Mouse (Mus musculus) gastrocnemius, adult 2 months (tissue): ENCODE data around the gene Khdc4. TPM values are rescaled to one million over a fixed set of nuclear protein-coding genes. Genes with fewer than 3 reads are reported as not detected.

Source experiments
- DNase-seq: peaks from one replicate; pipeline ENCODE4 v3.0.0; 2022
- H3K27ac ChIP-seq: fragments of 200-600 bp; 2 replicates; pipeline ENCODE4 v1.8.1; 2022; ENCODE audit warnings: mild to moderate bottlenecking
- H3K4me3 ChIP-seq: fragments of 200-600 bp; 2 replicates; pipeline ENCODE4 v1.8.1; 2022; ENCODE audit warnings: mild to moderate bottlenecking, moderate library complexity
- CTCF ChIP-seq: fragments of 200-600 bp; IDR thresholded peaks from 2 replicates; pipeline ENCODE4 v1.8.1; 2022; ENCODE audit warnings: antibody characterized with exemption, mild to moderate bottlenecking, moderate library complexity
- intact Hi-C: fragments of 180-260 bp; cut with DNase I; formaldehyde crosslinking; loops from one replicate; pipeline ENCODE4 v1.15.1; 2025
- total RNA-seq, 2 experiments: library from RNA; stranded (reverse); gene quantifications; 2 replicates each; pipeline ENCODE4 v1.2.3; 2021

Gene Khdc4
- total RNA-seq, 2 experiments from 2014 or later = 24.0 TPM

- intact Hi-C loops = loop anchor here (5.0 kb wide), 1 partner anchor 34 kb away; no protein-coding TSS in a partner anchor
- H3K4me3 ChIP-seq = peak within 1 kb of the TSS; percentile 91
- TF ChIP-seq CTCF = no peak
- H3K27ac ChIP-seq = peak within 1 kb of the TSS; percentile 91
- peak; percentile 91 for DNase-seq
Observed at GRCm38 (mm10) chr3:88716399-88717197, 31.0 kb downstream of the Khdc4 start, which contains the start of gene Rit1. TSS of gene Rit1 (plus strand) at chr3:88716838.

- no peak for TF ChIP-seq CTCF
- intact Hi-C loops = loop anchor here (5.0 kb wide), 1 partner anchor 35 kb away; no protein-coding TSS in a partner anchor
Observed at GRCm38 (mm10) chr3:88717198-88717798, 31.7 kb downstream of the Khdc4 start.

GRCm38 (mm10) chr3:88717831-88718230 is 32.2 kb downstream of the Khdc4 start:
- no peak for DNase-seq
- TF ChIP-seq CTCF = no peak
- Histone ChIP-seq H3K27ac (peak overlapping the region; percentile 91), H3K4me3 (peak overlapping the region; percentile 91)
- intact Hi-C loops = loop anchor here (5.0 kb wide), 1 partner anchor 36 kb away; no protein-coding TSS in a partner anchor

More at GRCm38 (mm10) chr3:88717198-88717798, 31.7 kb downstream of the Khdc4 start:
- DNase-seq = peak; percentile 38
- peak overlapping the region; percentile 91 for H3K4me3 ChIP-seq
- H3K27ac ChIP-seq = peak overlapping the region; percentile 91

GRCm38 (mm10) chr3:88719098-88719497 is 33.5 kb downstream of the Khdc4 start:
- peak; percentile 63 for DNase-seq
- H3K4me3 ChIP-seq = peak overlapping the region; percentile 91
- peak overlapping the region; percentile 91 for H3K27ac ChIP-seq
- peak; percentile 25; the same call in 1 of the 2 replicates for TF ChIP-seq CTCF
- intact Hi-C loops = loop anchor here (5.0 kb wide), 1 partner anchor 37 kb away; no protein-coding TSS in a partner anchor

GRCm38 (mm10) chr3:88736556-88736955 is 51.0 kb downstream of the Khdc4 start:
- DNase-seq = no peak
- intact Hi-C loops = loop anchor here (5.0 kb wide), 2 partner anchors 59 to 144 kb away; no protein-coding TSS in a partner anchor
- TF ChIP-seq CTCF = no peak

GRCm38 (mm10) chr3:88738641-88739040 is 53.0 kb downstream of the Khdc4 start:
- TF ChIP-seq CTCF = peak; percentile 89
- intact Hi-C loops = loop anchor here (5.0 kb wide), 2 partner anchors 61 to 146 kb away; no protein-coding TSS in a partner anchor
- H3K27ac ChIP-seq = no peak overlapping the region
- DNase-seq = peak; percentile 74
- no peak overlapping the region for H3K4me3 ChIP-seq

More at GRCm38 (mm10) chr3:88736556-88736955, 51.0 kb downstream of the Khdc4 start:
- no peak overlapping the region for H3K27ac ChIP-seq
- no peak overlapping the region for H3K4me3 ChIP-seq

- TF ChIP-seq CTCF = peak; percentile 28; the same call in 1 of the 2 replicates
- H3K4me3 ChIP-seq = no peak overlapping the region
- intact Hi-C loops = no loop called here
- no peak overlapping the region for H3K27ac ChIP-seq
- no peak for DNase-seq
Observed at GRCm38 (mm10) chr3:88740147-88740546, 54.5 kb downstream of the Khdc4 start.

GRCm38 (mm10) chr3:88745534-88745933 is 59.9 kb downstream of the Khdc4 start:
- Histone ChIP-seq H3K27ac (no peak overlapping the region), H3K4me3 (no peak overlapping the region)
- intact Hi-C loops = no loop called here
- DNase-seq = no peak
- TF ChIP-seq CTCF = no peak

- intact Hi-C loops = no loop called here
- H3K4me3 ChIP-seq = no peak overlapping the region
- no peak for TF ChIP-seq CTCF
Observed at GRCm38 (mm10) chr3:88746139-88746870, 60.7 kb downstream of the Khdc4 start.

GRCm38 (mm10) chr3:88746871-88747231 is 61.2 kb downstream of the Khdc4 start:
- H3K27ac ChIP-seq = no peak overlapping the region
- TF ChIP-seq CTCF = no peak
- intact Hi-C loops = no loop called here
- DNase-seq = no peak
- H3K4me3 ChIP-seq = no peak overlapping the region

More at GRCm38 (mm10) chr3:88746139-88746870, 60.7 kb downstream of the Khdc4 start:
- H3K27ac ChIP-seq = no peak overlapping the region
- no peak for DNase-seq

GRCm38 (mm10) chr3:88754283-88754682 is 68.7 kb downstream of the Khdc4 start:
- intact Hi-C loops = no loop called here
- no peak overlapping the region for H3K27ac ChIP-seq
- TF ChIP-seq CTCF = peak; percentile 15; the same call in 1 of the 2 replicates
- no peak overlapping the region for H3K4me3 ChIP-seq
- no peak for DNase-seq

- Histone ChIP-seq H3K27ac (no peak overlapping the region), H3K4me3 (no peak overlapping the region)
- no peak for TF ChIP-seq CTCF
- intact Hi-C loops = no loop called here
- no peak for DNase-seq
Observed at GRCm38 (mm10) chr3:88755541-88755940, 69.9 kb downstream of the Khdc4 start.
